Mouse (Mus musculus) erythroid progenitor cell, adult 5-6 weeks (primary cell): Measurements from ENCODE around the gene Pwp1. TPM values are rescaled to one million over a fixed set of nuclear protein-coding genes. Genes with fewer than 3 reads are reported as not detected.

ENCODE experiments used
- total RNA-seq, 2 experiments: library from RNA; stranded (forward) in 1 of 2; stranded (reverse) in 1 of 2; fragments of 150-400 nt in 1 of 2; fragments of 186-747, 209-891 nt in 1 of 2; gene quantifications; 2 replicates each; pipeline versions ENCODE4 v1.2.3 to v1.2.4; 2015 to 2017; ENCODE audit warnings: low replicate concordance in 2 of 2

Gene Pwp1
- total RNA-seq, 2 experiments from 2014 or later, result 6.1 to 9.6 TPM

Other genes starting within 250 kb of the Pwp1 start
- gene Prdm4, start 87.6 kb downstream of the Pwp1 start, total RNA-seq (2015; ENCODE audit: low replicate concordance), result 14.8 and 26.0 TPM in 2 replicates
- gene Prdm4, start 87.6 kb downstream of the Pwp1 start, total RNA-seq (2017; ENCODE audit: low replicate concordance), result 22.2 and 37.8 TPM in 2 replicates
- not detected in 2 replicates for gene Ascl4, start 98.2 kb downstream of the Pwp1 start, total RNA-seq (2015; ENCODE audit: low replicate concordance)
- not detected in 2 replicates for gene Ascl4, start 98.2 kb downstream of the Pwp1 start, total RNA-seq (2017; ENCODE audit: low replicate concordance)
- gene Rtcb, start 128.3 kb downstream of the Pwp1 start, total RNA-seq (2015; ENCODE audit: low replicate concordance), result 15.9 and 18.4 TPM in 2 replicates
- gene Rtcb, start 128.3 kb downstream of the Pwp1 start, total RNA-seq (2017; ENCODE audit: low replicate concordance), result 20.2 and 40.9 TPM in 2 replicates
- not detected in 2 replicates for gene Bpifc, start 182.4 kb downstream of the Pwp1 start, total RNA-seq (2015; ENCODE audit: low replicate concordance)
- not detected in 2 replicates for gene Bpifc, start 182.4 kb downstream of the Pwp1 start, total RNA-seq (2017; ENCODE audit: low replicate concordance)
- 140 and 157 TPM in 2 replicates for gene Fbxo7, start 192.5 kb downstream of the Pwp1 start, total RNA-seq (2015; ENCODE audit: low replicate concordance)
- 120 and 183 TPM in 2 replicates for gene Fbxo7, start 192.5 kb downstream of the Pwp1 start, total RNA-seq (2017; ENCODE audit: low replicate concordance)